Mouse (Mus musculus): ENCODE measurements around the gene 4930519P11Rik.
A peak's percentile ranks its signal among the peaks of the same experiment; 100 is the strongest.

The 4930519P11Rik gene

GRCm38 (mm10) chr2:154583906-154584872 is 29.0 kb downstream of the 4930519P11Rik start:
- DNase-seq = peak; percentile 56

- DNase-seq = no peak
These were observed 31.8 kb downstream of the 4930519P11Rik start for GRCm38 (mm10) chr2:154581421-154581820.

DNA sequence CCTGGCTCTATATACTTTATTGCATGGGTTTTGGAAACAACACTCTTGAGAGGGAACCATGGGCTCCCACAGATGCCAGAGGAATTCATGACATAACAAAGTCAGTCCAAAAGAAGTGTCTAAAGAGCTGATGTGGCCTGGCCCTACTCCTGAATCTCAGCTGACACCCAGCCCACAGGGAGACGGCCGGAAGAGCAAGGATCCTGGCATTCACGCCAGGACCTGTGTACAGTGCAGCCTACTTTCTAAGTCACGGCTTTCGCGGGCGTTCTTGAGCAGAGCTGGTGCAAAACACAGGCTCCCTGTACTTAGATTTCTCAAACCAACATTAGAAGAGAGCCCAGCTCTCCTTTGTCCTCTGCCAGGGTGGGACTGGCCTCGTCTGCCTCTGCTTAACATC is 32.7 kb downstream of the 4930519P11Rik start:
- DNase-seq = peak; percentile 74

GRCm38 (mm10) chr2:154577744-154578067 is 35.5 kb downstream of the 4930519P11Rik start:
- DNase-seq = no peak

GRCm38 (mm10) chr2:154576876-154577743 is 36.1 kb downstream of the 4930519P11Rik start:
- DNase-seq = no peak

GRCm38 (mm10) chr2:154574271-154574670 is 39.0 kb downstream of the 4930519P11Rik start:
- DNase-seq = no peak

DNA sequence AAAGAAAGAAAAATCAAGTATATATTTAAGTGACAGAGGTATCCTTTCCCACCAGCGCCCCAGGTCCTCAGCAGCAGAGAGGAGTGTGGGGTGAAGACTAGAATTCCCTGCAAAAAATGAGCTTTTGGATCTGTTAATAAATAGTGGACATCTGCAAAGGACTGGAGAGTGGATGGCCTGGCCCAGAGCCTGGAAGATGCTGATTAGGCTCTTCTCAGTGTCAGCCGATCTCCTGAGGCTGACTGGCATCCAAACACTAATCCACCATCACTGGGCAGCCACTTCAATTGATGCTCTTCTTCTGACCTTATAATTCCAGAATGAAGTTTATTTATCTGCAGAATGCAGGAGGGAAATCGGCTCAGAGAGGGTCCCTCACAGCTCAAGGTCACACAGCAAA is 40.2 kb downstream of the 4930519P11Rik start:
- DNase-seq = no peak

DNA sequence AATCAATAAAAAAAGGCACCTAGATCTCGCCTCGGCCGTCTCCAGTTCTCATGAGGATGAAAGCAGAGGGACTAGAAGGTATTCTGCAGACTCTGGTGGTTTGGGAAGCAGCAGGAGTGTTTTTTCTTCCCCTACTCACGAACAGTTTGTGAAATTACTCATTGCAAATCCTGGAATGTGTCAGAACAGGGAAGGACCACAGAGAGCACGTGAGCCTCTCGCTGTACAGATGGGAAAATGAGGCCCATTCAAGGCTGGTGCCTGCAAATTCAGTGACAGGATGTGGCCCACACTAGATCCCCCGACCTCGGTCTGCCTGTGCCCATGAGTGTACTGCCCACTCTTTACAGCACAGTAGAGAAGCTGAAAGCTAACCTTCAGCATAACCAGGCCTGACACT is 41.3 kb downstream of the 4930519P11Rik start:
- no peak for DNase-seq

- DNase-seq = no peak
These were observed 42.0 kb downstream of the 4930519P11Rik start for GRCm38 (mm10) chr2:154571266-154571665.

DNA sequence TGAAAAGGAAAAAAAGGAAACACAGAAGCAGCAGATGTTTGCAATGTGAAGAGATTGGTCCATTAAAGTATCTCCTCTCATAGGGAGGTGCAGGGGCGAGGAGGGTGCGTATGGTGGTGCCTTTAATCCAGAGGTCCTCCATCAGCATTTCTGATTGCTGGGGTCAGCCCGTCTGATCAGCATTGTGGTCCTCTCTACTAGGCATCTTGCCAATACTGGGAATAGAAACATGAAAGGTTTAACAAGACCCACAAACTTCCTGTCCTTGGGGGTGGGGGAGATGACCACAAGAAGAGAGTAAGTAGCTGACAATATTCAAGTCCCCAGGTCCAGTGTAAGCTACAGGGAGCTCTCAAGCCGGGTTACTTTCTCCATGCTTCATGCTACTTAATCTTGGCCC is 42.6 kb downstream of the 4930519P11Rik start:
- no peak for DNase-seq

DNA sequence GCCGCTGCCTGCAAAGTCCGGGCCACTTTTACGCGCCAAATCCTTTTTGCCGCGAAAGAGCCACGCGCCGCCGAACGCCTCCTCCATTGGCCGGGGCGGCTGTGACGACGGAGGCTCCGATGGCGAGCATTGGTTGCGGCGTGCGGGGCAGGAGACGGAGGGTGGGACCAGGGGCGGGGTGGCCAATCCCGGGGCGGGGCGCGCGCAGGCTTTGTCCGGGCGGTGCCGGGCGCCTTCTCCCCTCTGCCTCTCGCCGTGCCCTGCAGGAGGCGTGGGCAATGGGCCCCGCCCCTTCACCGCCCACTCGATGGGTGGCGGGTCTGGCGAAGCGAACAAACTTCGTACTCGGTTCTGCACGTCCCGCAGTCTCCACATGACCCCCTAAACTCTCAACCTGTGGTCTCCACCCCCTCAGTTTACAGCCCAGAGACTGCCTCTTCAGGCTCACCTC is 43.4 kb downstream of the 4930519P11Rik start, which contains the start of gene E2f1:
Gene E2f1 (minus strand): TSS at position 57 of the 451 bp plus-strand sequence.
- DNase-seq = peak; percentile 96

- DNase-seq = peak; percentile 63
These were observed 44.0 kb downstream of the 4930519P11Rik start for GRCm38 (mm10) chr2:154569071-154569748.

GRCm38 (mm10) chr2:154568329-154569070 is 44.7 kb downstream of the 4930519P11Rik start:
- peak; percentile 43 for DNase-seq

GRCm38 (mm10) chr2:154567766-154568165 is 45.5 kb downstream of the 4930519P11Rik start:
- peak; percentile 61 for DNase-seq

GRCm38 (mm10) chr2:154566641-154567040 is 46.6 kb downstream of the 4930519P11Rik start:
- no peak for DNase-seq

- DNase-seq = no peak
These were observed 47.7 kb downstream of the 4930519P11Rik start for GRCm38 (mm10) chr2:154565562-154565961.

DNA sequence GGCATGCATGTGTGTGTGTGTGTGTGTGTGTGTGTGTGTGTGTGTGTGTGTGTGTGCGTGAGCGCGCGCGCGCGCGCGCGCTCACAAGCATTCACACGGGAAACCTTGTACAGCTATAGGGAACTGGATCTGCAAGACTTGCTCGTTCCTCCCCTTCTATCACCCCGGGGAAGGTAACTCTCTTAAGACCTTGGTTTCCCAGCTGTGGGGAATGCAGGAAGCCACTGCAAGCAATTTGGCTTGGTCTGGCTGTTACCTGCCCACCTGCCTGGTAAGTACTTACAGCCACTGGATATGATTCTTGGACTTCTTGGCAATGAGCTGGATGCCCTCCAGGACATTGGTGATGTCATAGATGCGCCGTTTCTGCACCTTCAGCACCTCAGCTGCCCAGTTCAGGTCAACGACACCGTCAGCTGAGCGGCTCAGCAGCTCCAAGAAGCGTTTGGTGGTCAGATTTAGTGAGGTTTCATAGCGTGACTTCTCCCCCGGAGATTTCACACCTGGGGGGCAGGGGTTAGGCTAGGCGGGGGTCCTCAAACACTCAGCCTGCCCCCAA is 49.5 kb downstream of the 4930519P11Rik start:
- no peak for DNase-seq

Data from lung, postnatal 10 days (tissue).